Mouse (Mus musculus) left cerebral cortex, postnatal 25 days (tissue): ENCODE results near the gene Zbtb46. TPM values are rescaled to one million over a fixed set of nuclear protein-coding genes. Genes with fewer than 3 reads are reported as not detected.

ENCODE experiments used
- DNase-seq, 2 experiments: peaks; one replicate each; pipeline ENCODE4 v3.0.0; 2022; ENCODE audit warnings: low spot score in 2 of 2, mixed read lengths in 1 of 2
- intact Hi-C: fragments of 180-260 bp; cut with DNase I; formaldehyde crosslinking; loops from one replicate; pipeline ENCODE4 v1.15.1; 2025
- total RNA-seq, 2 experiments: library from RNA; stranded (reverse); gene quantifications; 2 replicates each; pipeline ENCODE4 v1.2.3; 2021

Gene Zbtb46
- total RNA-seq, 2 experiments from 2014 or later, result 11.2 to 15.3 TPM

- intact Hi-C loops, result no loop called here
- DNase-seq, result no peak
These were observed 43.3 kb downstream of the Zbtb46 start for GRCm38 (mm10) chr2:181415945-181416344.

- DNase-seq, result no peak
- intact Hi-C loops, result loop anchor here (5.0 kb wide), 1 partner anchor 169 kb away; the partner anchor contains the start of gene Uckl1
These were observed 46.1 kb downstream of the Zbtb46 start for GRCm38 (mm10) chr2:181413141-181413540.

- intact Hi-C loops, result loop anchor here (1.0 to 5.0 kb wide), 2 partner anchors 85 to 171 kb away; partner anchors contain the start of gene Uckl1
- peak; percentile 55 to 76 for DNase-seq
These were observed 48.3 kb downstream of the Zbtb46 start for GRCm38 (mm10) chr2:181410760-181411473.

GRCm38 (mm10) chr2:181409643-181410042 is 49.6 kb downstream of the Zbtb46 start:
- no peak for DNase-seq
- intact Hi-C loops, result loop anchor here (5.0 kb wide), 1 partner anchor 173 kb away; the partner anchor contains the start of gene Uckl1

GRCm38 (mm10) chr2:181403722-181404121 is 55.5 kb downstream of the Zbtb46 start:
- DNase-seq, result no peak
- intact Hi-C loops, result no loop called here

GRCm38 (mm10) chr2:181401497-181401896 is 57.7 kb downstream of the Zbtb46 start:
- DNase-seq, result no peak
- intact Hi-C loops, result no loop called here

GRCm38 (mm10) chr2:181397207-181397761 is 61.9 kb downstream of the Zbtb46 start:
- no peak for DNase-seq
- intact Hi-C loops, result no loop called here

GRCm38 (mm10) chr2:181394086-181394485 is 65.1 kb downstream of the Zbtb46 start:
- intact Hi-C loops, result loop anchor here (5.0 kb wide), 2 partner anchors 103 to 188 kb away; partner anchors contain the start of genes Tpd52l2 and Uckl1
- DNase-seq, result no peak

GRCm38 (mm10) chr2:181392600-181393213 is 66.5 kb downstream of the Zbtb46 start:
- intact Hi-C loops, result loop anchor here (2.0 to 5.0 kb wide), 3 partner anchors 105 to 202 kb away; partner anchors contain the start of genes Tpd52l2 and Uckl1
- DNase-seq, result peak; percentile 87 to 93

GRCm38 (mm10) chr2:181391541-181391940 is 67.7 kb downstream of the Zbtb46 start:
- intact Hi-C loops, result loop anchor here (5.0 kb wide), 2 partner anchors 106 to 191 kb away; partner anchors contain the start of genes Tpd52l2 and Uckl1
- DNase-seq, result no peak

- no peak for DNase-seq
- intact Hi-C loops, result loop anchor here (5.0 kb wide), 2 partner anchors 106 to 191 kb away; partner anchors contain the start of genes Tpd52l2 and Uckl1
These were observed 68.2 kb downstream of the Zbtb46 start for GRCm38 (mm10) chr2:181391022-181391421.

- no peak for DNase-seq
- intact Hi-C loops, result loop anchor here (5.0 kb wide), 2 partner anchors 107 to 192 kb away; partner anchors contain the start of genes Tpd52l2 and Uckl1
These were observed 68.9 kb downstream of the Zbtb46 start for GRCm38 (mm10) chr2:181390136-181390870.

- intact Hi-C loops, result no loop called here
- no peak for DNase-seq
These were observed 72.5 kb downstream of the Zbtb46 start for GRCm38 (mm10) chr2:181386663-181387210.

- intact Hi-C loops, result no loop called here
- peak; percentile 51 to 83 for DNase-seq
These were observed 73.3 kb downstream of the Zbtb46 start for GRCm38 (mm10) chr2:181385885-181386284.

- peak in 1 of 2 experiments; percentile 32 for DNase-seq
- intact Hi-C loops, result no loop called here
These were observed 74.3 kb downstream of the Zbtb46 start for GRCm38 (mm10) chr2:181384919-181385391.

GRCm38 (mm10) chr2:181384463-181384862 is 74.8 kb downstream of the Zbtb46 start:
- no peak for DNase-seq
- intact Hi-C loops, result no loop called here

- DNase-seq, result no peak
- intact Hi-C loops, result no loop called here
These were observed 77.5 kb downstream of the Zbtb46 start for GRCm38 (mm10) chr2:181381631-181382306.

- intact Hi-C loops, result no loop called here
- DNase-seq, result no peak
These were observed 78.1 kb downstream of the Zbtb46 start for GRCm38 (mm10) chr2:181381107-181381506.

GRCm38 (mm10) chr2:181380251-181380650 is 79.0 kb downstream of the Zbtb46 start:
- intact Hi-C loops, result no loop called here
- DNase-seq, result no peak
